Mouse (Mus musculus): ENCODE results near the gene Tial1. TPM values are rescaled to one million over a fixed set of nuclear protein-coding genes. Genes with fewer than 3 reads are reported as not detected.
A peak's percentile ranks its signal among the peaks of the same experiment; 100 is the strongest.

The Tial1 gene
- polyA plus RNA-seq, 1 experiment from 2014 or later = 17.3 TPM

DNA sequence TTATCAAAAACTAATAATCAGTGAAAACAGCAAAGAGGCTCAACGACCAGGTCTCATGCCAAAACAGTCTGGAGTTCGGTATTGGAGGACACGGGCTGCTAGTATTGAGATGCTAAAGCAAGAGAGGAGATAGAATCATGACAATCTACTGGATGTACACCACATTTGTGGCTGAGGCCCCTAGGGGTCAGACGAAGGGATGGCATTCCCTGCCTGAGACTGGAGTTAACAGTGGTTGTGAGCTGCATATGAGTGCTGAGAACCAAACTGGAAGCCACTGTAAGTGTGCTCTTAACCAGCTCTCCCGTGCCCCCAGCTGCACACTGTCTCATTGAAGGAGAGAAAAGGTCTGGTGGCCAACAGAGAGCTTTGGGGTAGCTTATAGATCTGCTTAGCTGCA lies 889 bp upstream of the Tial1 start:
- Histone ChIP-seq H3K27me3 (replicated peaks; ENCODE audit: control insufficient read depth, insufficient read depth, low read length) (no peaks in the 10 kb centered on the region), H3K9ac (ENCODE audit: low read depth, low read length) (no peak overlapping the region), H3K4me1 (replicated peaks; ENCODE audit: control insufficient read depth, insufficient read depth, low read length) (peaks cover 5% of the 10 kb centered on the region), H3K27ac (ENCODE audit: low read depth, low read length) (no peak overlapping the region), H3K4me2 (replicated peaks; ENCODE audit: low read depth) (peak overlapping the region; percentile 97), H3K9me3 (ENCODE audit: control insufficient read depth) (no peaks in the 10 kb centered on the region), H3K36me3 (ENCODE audit: control insufficient read depth, insufficient read depth) (no peaks in the 10 kb centered on the region), H3K4me3 (ENCODE audit: low read depth, low read length) (no peak overlapping the region; the same call in 1 of the 2 replicates)
- peak; percentile 41 for TF ChIP-seq CTCF (IDR thresholded peaks at IDR 0.05; ENCODE audit: low read depth)
- no peak for ATAC-seq
- WGBS = 71% methylated on average over 5 of the region's 5 CpGs

DNA sequence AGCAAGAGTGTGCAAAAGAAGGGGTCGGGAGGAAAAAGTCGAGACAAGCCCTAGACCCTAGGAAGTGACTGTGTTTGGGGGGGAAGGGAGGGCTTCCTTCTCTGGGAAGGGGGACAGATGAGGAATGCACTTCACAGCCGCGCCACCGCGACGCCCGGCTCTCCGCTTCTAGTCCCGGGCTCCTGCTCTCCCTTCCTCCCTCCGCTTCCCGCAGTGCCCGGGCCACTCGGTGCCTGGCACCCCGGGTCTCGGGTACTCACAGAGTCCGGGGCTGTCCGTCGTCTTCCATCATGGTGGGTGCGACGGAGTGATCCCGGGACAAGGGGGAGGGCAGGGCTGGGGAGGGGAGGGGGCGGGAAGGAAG lies 670 bp downstream of the Tial1 start:
- H3K27ac ChIP-seq (ENCODE audit: low read depth, low read length) = peak overlapping the region; percentile 91
- peak overlapping the region; percentile 74 for H3K4me3 ChIP-seq (ENCODE audit: low read depth, low read length)
- no peaks in the 10 kb centered on the region for H3K27me3 ChIP-seq (replicated peaks; ENCODE audit: control insufficient read depth, insufficient read depth, low read length)
- H3K36me3 ChIP-seq (ENCODE audit: control insufficient read depth, insufficient read depth) = no peaks in the 10 kb centered on the region
- H3K4me1 ChIP-seq (replicated peaks; ENCODE audit: control insufficient read depth, insufficient read depth, low read length) = peaks cover 5% of the 10 kb centered on the region
- no peaks in the 10 kb centered on the region for H3K9me3 ChIP-seq (ENCODE audit: control insufficient read depth)
- no peak; the same call in 1 of the 2 replicates for ATAC-seq
- no peak for TF ChIP-seq CTCF (IDR thresholded peaks at IDR 0.05; ENCODE audit: low read depth)
- peak overlapping the region; percentile 65 for H3K9ac ChIP-seq (ENCODE audit: low read depth, low read length)
- WGBS = under 1% methylated on average over 21 of the region's 23 CpGs
- peak overlapping the region; percentile 97 for H3K4me2 ChIP-seq (replicated peaks; ENCODE audit: low read depth)

DNA sequence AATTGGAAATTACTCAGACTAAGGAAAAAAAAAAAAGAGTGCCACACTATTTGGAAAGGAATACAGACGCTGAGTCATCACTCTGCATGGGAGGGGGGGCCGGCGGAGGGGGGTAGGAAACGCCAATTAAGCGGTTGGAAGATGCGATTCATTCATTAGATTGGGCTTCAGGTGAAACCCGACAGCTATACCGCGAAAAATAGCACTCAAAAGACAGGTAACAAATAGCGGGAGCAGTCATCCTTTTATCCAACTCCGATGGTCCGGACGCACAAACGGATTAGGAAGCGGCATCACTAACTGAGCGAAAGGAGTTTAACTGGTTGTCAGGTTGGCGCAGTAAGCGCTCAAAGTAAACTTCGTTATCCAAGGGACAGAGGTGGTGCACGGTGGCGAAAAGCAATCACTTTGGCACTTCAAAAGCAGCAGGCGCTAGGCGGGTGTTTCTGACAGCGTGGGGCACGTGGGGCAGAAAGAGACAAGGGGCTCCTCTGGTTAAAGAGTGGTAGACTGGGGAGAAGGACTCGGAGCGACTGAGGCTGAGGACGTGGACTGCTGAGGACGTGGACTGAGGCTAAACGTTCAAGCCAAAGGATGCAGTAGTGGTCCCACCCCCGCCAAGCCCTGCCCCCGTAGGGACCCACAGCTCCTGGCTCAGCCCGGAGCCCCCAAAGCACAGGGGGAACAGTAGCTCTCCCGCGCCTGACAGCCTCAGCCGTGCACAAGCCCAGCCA lies 1.2 kb downstream of the Tial1 start:
- H3K4me2 ChIP-seq (replicated peaks; ENCODE audit: low read depth) = peak overlapping the region; percentile 97
- WGBS = under 1% methylated on average over 36 of the region's 36 CpGs
- H3K27me3 ChIP-seq (replicated peaks; ENCODE audit: control insufficient read depth, insufficient read depth, low read length) = no peaks in the 10 kb centered on the region
- H3K9me3 ChIP-seq (ENCODE audit: control insufficient read depth) = no peaks in the 10 kb centered on the region
- no peak for ATAC-seq
- peaks cover 5% of the 10 kb centered on the region for H3K4me1 ChIP-seq (replicated peaks; ENCODE audit: control insufficient read depth, insufficient read depth, low read length)
- no peaks in the 10 kb centered on the region for H3K36me3 ChIP-seq (ENCODE audit: control insufficient read depth, insufficient read depth)
- peak overlapping the region; percentile 74 for H3K4me3 ChIP-seq (ENCODE audit: low read depth, low read length)
- peak overlapping the region; percentile 91; the same call in 1 of the 2 replicates for H3K27ac ChIP-seq (ENCODE audit: low read depth, low read length)
- peak overlapping the region; percentile 65 for H3K9ac ChIP-seq (ENCODE audit: low read depth, low read length)
- TF ChIP-seq CTCF (IDR thresholded peaks at IDR 0.05; ENCODE audit: low read depth) = no peak

DNA sequence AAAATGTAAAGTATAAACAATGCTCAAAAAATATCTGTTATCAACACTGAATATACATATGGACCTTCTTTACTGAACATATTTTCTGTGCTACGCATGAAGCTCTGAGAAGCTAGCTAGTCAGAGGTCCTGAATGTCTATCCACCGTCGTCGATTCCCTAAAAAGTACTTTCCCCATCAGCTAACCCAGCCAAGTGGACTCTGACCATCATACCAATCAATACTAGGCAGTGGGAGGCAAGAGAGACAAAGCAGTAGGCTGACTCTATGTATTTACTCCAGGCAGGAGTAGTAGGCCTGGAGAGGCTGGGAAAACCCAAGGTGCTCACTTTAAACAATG lies 1.8 kb downstream of the Tial1 start:
- Histone ChIP-seq H3K36me3 (ENCODE audit: control insufficient read depth, insufficient read depth) (no peaks in the 10 kb centered on the region), H3K27me3 (replicated peaks; ENCODE audit: control insufficient read depth, insufficient read depth, low read length) (no peaks in the 10 kb centered on the region), H3K4me3 (ENCODE audit: low read depth, low read length) (peak overlapping the region; percentile 74), H3K9me3 (ENCODE audit: control insufficient read depth) (no peaks in the 10 kb centered on the region), H3K4me1 (replicated peaks; ENCODE audit: control insufficient read depth, insufficient read depth, low read length) (peaks cover 5% of the 10 kb centered on the region), H3K27ac (ENCODE audit: low read depth, low read length) (no peak overlapping the region), H3K4me2 (replicated peaks; ENCODE audit: low read depth) (peak overlapping the region; percentile 97), H3K9ac (ENCODE audit: low read depth, low read length) (0 out of 2 replicates have a peak overlapping the region, but pooled peaks have one; percentile 65)
- no peak for TF ChIP-seq CTCF (IDR thresholded peaks at IDR 0.05; ENCODE audit: low read depth)
- ATAC-seq = no peak
- 11% methylated on average over 4 of the region's 4 CpGs for WGBS

DNA sequence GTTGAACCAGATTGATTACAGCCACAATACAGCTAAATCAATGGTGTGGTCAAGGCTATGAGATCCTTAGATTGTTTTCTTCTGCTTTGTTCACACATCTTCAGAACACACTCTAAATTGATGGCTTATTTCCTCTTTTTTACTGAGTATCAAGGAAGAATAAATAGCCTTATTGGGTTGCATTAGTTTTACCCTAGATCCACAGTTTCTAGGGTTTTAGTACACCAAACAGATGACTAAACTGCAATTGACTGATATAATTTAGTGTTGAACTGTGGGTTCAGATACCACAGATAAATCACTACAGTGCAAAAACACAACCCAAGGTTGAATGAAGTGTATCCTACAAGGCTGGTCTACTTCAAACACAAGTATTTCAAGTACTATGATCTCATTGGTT lies 3.5 kb downstream of the Tial1 start:
- H3K27ac ChIP-seq (ENCODE audit: low read depth, low read length) = no peak overlapping the region
- ATAC-seq = no peak
- peaks cover 10% of the 10 kb centered on the region; the same call in 1 of the 2 replicates for H3K36me3 ChIP-seq (ENCODE audit: control insufficient read depth, insufficient read depth)
- H3K4me1 ChIP-seq (replicated peaks; ENCODE audit: control insufficient read depth, insufficient read depth, low read length) = peaks cover 5% of the 10 kb centered on the region
- no peak overlapping the region for H3K4me2 ChIP-seq (replicated peaks; ENCODE audit: low read depth)
- no peak overlapping the region for H3K4me3 ChIP-seq (ENCODE audit: low read depth, low read length)
- H3K9me3 ChIP-seq (ENCODE audit: control insufficient read depth) = no peaks in the 10 kb centered on the region
- TF ChIP-seq CTCF (IDR thresholded peaks at IDR 0.05; ENCODE audit: low read depth) = no peak
- H3K27me3 ChIP-seq (replicated peaks; ENCODE audit: control insufficient read depth, insufficient read depth, low read length) = no peaks in the 10 kb centered on the region
- no peak overlapping the region for H3K9ac ChIP-seq (ENCODE audit: low read depth, low read length)

DNA sequence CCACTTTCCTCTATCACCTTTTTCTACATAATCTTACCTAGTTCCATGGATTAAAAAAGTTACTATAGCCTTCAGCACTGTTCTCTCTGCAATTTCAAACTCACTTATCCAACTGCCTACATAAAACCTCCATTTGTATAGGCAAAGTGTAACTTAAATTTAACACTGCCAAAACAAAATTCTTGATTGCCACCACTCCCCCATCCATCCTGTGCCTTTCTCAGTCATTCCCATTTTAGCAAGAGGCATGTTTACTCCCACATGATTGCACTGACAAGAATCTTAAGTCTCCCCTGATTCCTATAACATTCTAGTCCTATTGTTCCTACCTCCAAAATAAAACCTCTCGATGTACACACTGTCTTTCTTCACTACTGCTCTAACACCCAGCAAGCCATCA lies 8.8 kb downstream of the Tial1 start:
- Histone ChIP-seq H3K27ac (ENCODE audit: low read depth, low read length) (no peak overlapping the region), H3K27me3 (replicated peaks; ENCODE audit: control insufficient read depth, insufficient read depth, low read length) (no peaks in the 10 kb centered on the region), H3K9ac (ENCODE audit: low read depth, low read length) (no peak overlapping the region), H3K4me2 (replicated peaks; ENCODE audit: low read depth) (no peak overlapping the region), H3K36me3 (ENCODE audit: control insufficient read depth, insufficient read depth) (peaks cover 26% of the 10 kb centered on the region), H3K4me3 (ENCODE audit: low read depth, low read length) (no peak overlapping the region), H3K9me3 (ENCODE audit: control insufficient read depth) (no peaks in the 10 kb centered on the region), H3K4me1 (replicated peaks; ENCODE audit: control insufficient read depth, insufficient read depth, low read length) (no peaks in the 10 kb centered on the region; the same call in 1 of the 2 replicates)
- TF ChIP-seq CTCF (IDR thresholded peaks at IDR 0.05; ENCODE audit: low read depth) = no peak
- no peak for ATAC-seq
- WGBS = 91% methylated on average over 1 of the region's 1 CpGs

All from intestine, postnatal 0 days (tissue).